Mouse (Mus musculus): ENCODE data around the gene Cort. TPM values are rescaled to one million over a fixed set of nuclear protein-coding genes. Genes with fewer than 3 reads are reported as not detected.
"Not testable (repeated sequence)": the region's sequence is repeated elsewhere in the genome, so short reads cannot be mapped to it uniquely, and the experiment has no call there.

Gene Cort
- polyA plus RNA-seq, 1 experiment: 0.67 TPM

DNA sequence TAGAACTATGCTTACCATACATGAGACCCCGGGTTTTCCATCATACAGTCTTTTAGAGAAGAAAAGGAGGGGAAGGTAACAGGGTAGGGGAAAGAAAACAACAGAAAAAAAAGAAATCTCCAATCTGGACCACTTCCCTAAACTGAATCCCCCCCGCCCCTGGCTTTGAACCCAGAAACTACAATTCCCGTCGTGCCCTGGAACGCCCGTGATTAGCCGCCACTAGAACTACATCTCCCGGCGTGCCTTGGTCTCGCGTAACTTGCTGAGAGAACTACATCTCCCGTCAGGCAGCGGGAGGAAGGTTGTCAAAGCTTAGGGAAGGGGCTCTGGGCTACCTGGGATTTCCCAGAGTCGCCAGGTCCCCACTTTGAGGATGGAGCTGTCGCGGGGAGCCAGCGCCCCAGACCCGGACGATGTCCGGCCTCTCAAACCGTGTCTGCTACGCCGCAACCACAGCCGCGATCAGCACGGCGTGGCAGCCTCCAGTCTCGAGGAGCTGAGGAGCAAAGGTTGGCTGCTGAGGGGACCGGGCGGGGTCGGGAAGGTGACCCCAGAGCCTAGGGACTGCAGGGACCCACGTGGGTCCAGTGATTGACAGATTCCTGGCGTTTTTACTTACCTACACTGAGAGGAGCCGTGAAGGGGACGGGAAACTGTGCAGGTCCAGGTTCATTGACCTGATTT lies 22.5 kb downstream of the Cort start, which contains the start of gene Dffa:
Gene Dffa, plus strand, starts transcription at position 272 of the 687 bp plus-strand sequence.
- no peaks in the 10 kb centered on the region for H3K27me3 ChIP-seq (ENCODE audit: control insufficient read depth, insufficient read depth, low read length)
- TF ChIP-seq POLR2A (IDR thresholded peaks at IDR 0.05; ENCODE audit: control insufficient read depth, extremely low read depth, insufficient read depth, low read length, poor library complexity): no peak
- no peak for TF ChIP-seq CTCF (IDR thresholded peaks at IDR 0.05; ENCODE audit: borderline replicate concordance, control insufficient read depth, extremely low read depth, insufficient read depth, low read length, poor library complexity)
- WGBS: under 1% methylated on average over 35 of the region's 35 CpGs
- H3K27ac ChIP-seq (ENCODE audit: control insufficient read depth, insufficient read depth, low read length): no peak within 1 kb of the TSS
- H3K36me3 ChIP-seq (ENCODE audit: control insufficient read depth, insufficient read depth, low read length): no peaks in the 10 kb centered on the region
- H3K4me1 ChIP-seq (replicated peaks; ENCODE audit: control insufficient read depth, insufficient read depth, low read length): peaks cover 7% of the 10 kb centered on the region
- DNase-seq: peak; percentile 95
- peak within 1 kb of the TSS; percentile 71 for H3K4me3 ChIP-seq (ENCODE audit: control insufficient read depth, insufficient read depth, low read length)

DNA sequence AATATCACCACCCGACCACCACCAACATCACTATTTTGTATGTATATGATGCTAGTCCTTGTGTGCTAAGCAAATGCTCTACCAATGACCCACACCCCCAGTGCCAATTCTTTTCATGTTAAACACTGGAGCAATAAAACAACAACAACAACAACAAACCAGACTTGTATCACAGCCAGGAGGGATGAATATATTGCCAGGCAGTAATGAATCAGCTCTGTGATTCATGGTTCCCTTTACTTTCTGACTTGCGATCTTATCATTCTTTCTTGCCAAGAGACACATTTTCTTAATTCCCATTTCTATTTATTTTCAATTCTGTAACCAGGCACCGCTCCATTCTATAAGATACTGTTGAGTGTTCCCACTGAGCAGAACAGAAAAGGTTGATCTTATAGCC lies 25.1 kb downstream of the Cort start:
- no peaks in the 10 kb centered on the region for H3K27me3 ChIP-seq (ENCODE audit: control insufficient read depth, insufficient read depth, low read length)
- no peak for DNase-seq
- peaks cover 17% of the 10 kb centered on the region for H3K4me1 ChIP-seq (replicated peaks; ENCODE audit: control insufficient read depth, insufficient read depth, low read length)
- TF ChIP-seq POLR2A (IDR thresholded peaks at IDR 0.05; ENCODE audit: control insufficient read depth, extremely low read depth, insufficient read depth, low read length, poor library complexity) (no peak), CTCF (IDR thresholded peaks at IDR 0.05; ENCODE audit: borderline replicate concordance, control insufficient read depth, extremely low read depth, insufficient read depth, low read length, poor library complexity) (no peak)
- H3K4me3 ChIP-seq (ENCODE audit: control insufficient read depth, insufficient read depth, low read length): no peak overlapping the region
- no peak overlapping the region for H3K27ac ChIP-seq (ENCODE audit: control insufficient read depth, insufficient read depth, low read length)
- H3K36me3 ChIP-seq (ENCODE audit: control insufficient read depth, insufficient read depth, low read length): no peaks in the 10 kb centered on the region
- WGBS: 92% methylated on average over 3 of the region's 3 CpGs

DNA sequence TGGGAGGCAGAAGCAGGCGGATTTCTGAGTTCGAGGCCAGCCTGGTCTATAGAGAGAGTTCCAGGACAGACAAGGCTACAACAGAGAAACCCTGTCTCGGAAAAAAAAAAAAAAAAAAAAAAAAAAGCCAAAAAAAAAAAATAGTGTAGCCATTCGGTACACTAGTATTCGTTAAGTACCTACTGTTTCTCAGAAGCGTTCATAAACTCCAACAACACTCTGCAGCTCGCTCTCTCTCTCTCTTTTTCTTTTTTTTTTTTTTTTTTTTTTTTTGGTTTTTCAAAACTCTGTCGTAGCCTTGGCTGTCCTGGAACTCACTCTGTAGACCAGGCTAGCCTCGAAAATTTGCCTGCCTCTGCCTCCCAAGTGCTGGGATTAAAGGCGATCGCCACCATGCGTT lies 26.1 kb downstream of the Cort start:
- peaks cover 17% of the 10 kb centered on the region for H3K4me1 ChIP-seq (replicated peaks; ENCODE audit: control insufficient read depth, insufficient read depth, low read length)
- WGBS: 89% methylated on average over 12 of the region's 12 CpGs
- not testable (repeated sequence) for H3K4me3 ChIP-seq (ENCODE audit: control insufficient read depth, insufficient read depth, low read length); H3K27ac ChIP-seq (ENCODE audit: control insufficient read depth, insufficient read depth, low read length); H3K27me3 ChIP-seq (ENCODE audit: control insufficient read depth, insufficient read depth, low read length); DNase-seq; H3K36me3 ChIP-seq (ENCODE audit: control insufficient read depth, insufficient read depth, low read length)

DNA sequence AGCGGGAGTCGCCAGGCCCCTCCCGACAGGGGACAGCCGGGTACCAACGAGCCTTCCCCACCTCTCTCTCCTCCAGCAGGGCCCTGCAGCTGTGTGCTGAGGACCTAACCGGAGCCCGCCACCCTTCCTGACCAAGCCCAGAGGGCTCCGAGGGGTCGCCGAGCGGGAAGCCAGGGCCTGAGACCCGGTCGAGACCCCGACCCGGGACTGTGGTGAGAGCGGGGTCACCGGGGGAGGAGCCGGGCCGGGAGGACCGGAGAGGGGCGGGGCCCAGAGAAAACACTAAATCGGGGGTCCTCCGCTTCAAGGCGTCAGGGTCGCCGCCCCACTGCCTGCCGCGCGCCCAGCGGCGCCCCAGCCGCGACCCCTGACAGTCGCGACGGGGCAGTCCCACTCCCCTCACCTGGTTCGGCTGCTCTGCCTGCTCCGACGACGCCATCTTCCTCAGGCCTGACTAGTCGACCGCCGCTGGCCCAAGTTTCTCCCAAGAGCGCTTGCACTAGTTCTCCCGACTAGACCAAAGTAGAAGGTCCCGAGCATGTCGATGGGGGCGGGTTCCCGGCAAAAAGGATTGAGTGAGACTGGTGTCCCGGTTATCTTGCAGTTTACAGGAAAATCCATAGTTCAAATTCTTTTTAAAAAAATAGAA lies 27.1 kb downstream of the Cort start, which contains the start of gene Pex14:
Gene Pex14, minus strand, starts transcription at position 508 of the 649 bp plus-strand sequence.
- 0% methylated on average over 49 of the region's 50 CpGs for WGBS
- H3K4me1 ChIP-seq (replicated peaks; ENCODE audit: control insufficient read depth, insufficient read depth, low read length): peaks cover 14% of the 10 kb centered on the region
- TF ChIP-seq CTCF (IDR thresholded peaks at IDR 0.05; ENCODE audit: borderline replicate concordance, control insufficient read depth, extremely low read depth, insufficient read depth, low read length, poor library complexity) (no peak), POLR2A (IDR thresholded peaks at IDR 0.05; ENCODE audit: control insufficient read depth, extremely low read depth, insufficient read depth, low read length, poor library complexity) (peak; percentile 62; the same call in 1 of the 2 replicates)
- H3K36me3 ChIP-seq (ENCODE audit: control insufficient read depth, insufficient read depth, low read length): no peaks in the 10 kb centered on the region
- peak within 1 kb of the TSS; percentile 85 for H3K4me3 ChIP-seq (ENCODE audit: control insufficient read depth, insufficient read depth, low read length)
- DNase-seq: peak; percentile 94
- no peak within 1 kb of the TSS for H3K27ac ChIP-seq (ENCODE audit: control insufficient read depth, insufficient read depth, low read length)
- H3K27me3 ChIP-seq (ENCODE audit: control insufficient read depth, insufficient read depth, low read length): no peaks in the 10 kb centered on the region

DNA sequence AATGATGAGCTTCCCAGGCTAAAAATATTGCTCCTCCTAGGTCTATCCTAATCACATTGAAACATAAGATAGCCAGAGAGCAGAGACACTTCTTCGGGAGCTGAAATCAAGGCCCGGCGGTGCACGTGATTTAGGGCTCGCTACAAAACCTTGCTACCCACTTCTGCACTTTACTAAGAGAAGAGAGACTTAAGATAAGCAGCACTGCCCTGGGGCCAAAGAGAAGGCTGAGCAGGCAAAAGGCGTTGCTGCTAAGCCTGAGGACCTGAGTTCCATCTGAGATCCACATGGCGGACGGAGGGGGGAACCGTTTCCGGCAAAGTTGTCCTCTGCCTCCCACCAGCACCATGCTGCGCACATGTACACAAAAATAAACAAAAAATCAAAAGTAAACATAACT lies 28.0 kb downstream of the Cort start:
- WGBS: 16% methylated on average over 11 of the region's 11 CpGs
- no peaks in the 10 kb centered on the region for H3K36me3 ChIP-seq (ENCODE audit: control insufficient read depth, insufficient read depth, low read length)
- TF ChIP-seq CTCF (IDR thresholded peaks at IDR 0.05; ENCODE audit: borderline replicate concordance, control insufficient read depth, extremely low read depth, insufficient read depth, low read length, poor library complexity) (no peak), POLR2A (IDR thresholded peaks at IDR 0.05; ENCODE audit: control insufficient read depth, extremely low read depth, insufficient read depth, low read length, poor library complexity) (no peak)
- H3K4me1 ChIP-seq (replicated peaks; ENCODE audit: control insufficient read depth, insufficient read depth, low read length): peaks cover 11% of the 10 kb centered on the region
- peak overlapping the region; percentile 85 for H3K4me3 ChIP-seq (ENCODE audit: control insufficient read depth, insufficient read depth, low read length)
- H3K27me3 ChIP-seq (ENCODE audit: control insufficient read depth, insufficient read depth, low read length): no peaks in the 10 kb centered on the region
- no peak overlapping the region for H3K27ac ChIP-seq (ENCODE audit: control insufficient read depth, insufficient read depth, low read length)
- peak; percentile 11 for DNase-seq

DNA sequence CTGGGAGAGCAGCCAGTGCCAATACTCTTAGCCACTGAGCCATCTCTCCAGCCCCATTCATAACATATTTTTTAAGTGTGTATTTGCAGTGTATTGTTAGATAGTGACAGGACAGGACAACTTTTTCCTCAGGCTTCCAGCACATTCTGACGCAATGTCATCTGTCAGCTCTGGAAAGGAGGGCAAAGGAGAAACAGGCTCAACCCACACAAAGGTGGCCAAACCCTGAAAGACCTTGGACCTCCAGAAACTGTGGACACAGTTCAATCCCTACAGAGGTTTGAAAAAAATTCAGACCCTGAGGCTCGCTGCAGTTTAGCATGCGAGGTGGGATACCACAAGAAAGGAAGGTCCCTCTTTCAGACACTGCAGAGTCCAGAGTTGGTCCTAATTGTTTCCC lies 28.6 kb downstream of the Cort start:
- H3K27ac ChIP-seq (ENCODE audit: control insufficient read depth, insufficient read depth, low read length): no peak overlapping the region
- WGBS: 78% methylated on average over 3 of the region's 3 CpGs
- TF ChIP-seq POLR2A (IDR thresholded peaks at IDR 0.05; ENCODE audit: control insufficient read depth, extremely low read depth, insufficient read depth, low read length, poor library complexity) (no peak), CTCF (IDR thresholded peaks at IDR 0.05; ENCODE audit: borderline replicate concordance, control insufficient read depth, extremely low read depth, insufficient read depth, low read length, poor library complexity) (no peak)
- H3K4me1 ChIP-seq (replicated peaks; ENCODE audit: control insufficient read depth, insufficient read depth, low read length): peaks cover 11% of the 10 kb centered on the region
- no peaks in the 10 kb centered on the region for H3K27me3 ChIP-seq (ENCODE audit: control insufficient read depth, insufficient read depth, low read length)
- no peak overlapping the region for H3K4me3 ChIP-seq (ENCODE audit: control insufficient read depth, insufficient read depth, low read length)
- DNase-seq: no peak
- H3K36me3 ChIP-seq (ENCODE audit: control insufficient read depth, insufficient read depth, low read length): no peaks in the 10 kb centered on the region
